ENCODE assay signal across 11 mouse cellular contexts in genomic region chr11:105953402-105953801, GRCm38 (mm10). TPM values are rescaled to one million over a fixed set of nuclear protein-coding genes. Genes with fewer than 3 reads are reported as not detected.
DNase-seq lines count a peak whose midpoint lies in the region; ATAC-seq and TF ChIP-seq lines count a peak whose summit lies in the region.
"Had no signal": no experiment of that assay in that cellular context is flagged by ENCODE, and none has a peak within 500 bp of the region (broad histone marks: within the 10 kb centered on the region; RNA-seq: fewer than 3 reads in every experiment).

No protein-coding gene starts in this region.

- no peak overlapping the region for H3K4me2 ChIP-seq in heart, postnatal 0 days (ENCODE audit: low read depth, low read length)
- H3K4me2 ChIP-seq: liver, embryonic 15.5 days had no signal

- TF ChIP-seq POLR2A in lung, adult 2 months (IDR thresholded peaks at IDR 0.05; ENCODE audit: borderline replicate concordance, extremely low read depth, low read depth, low read length), result no peak

- no peaks in the 10 kb centered on the region for H3K9me3 ChIP-seq in heart, postnatal 0 days (replicated peaks; ENCODE audit: control insufficient read depth, low read length)
- H3K9me3 ChIP-seq: liver, embryonic 15.5 days had no signal

- 32% methylated on average over 6 of the region's 6 CpGs for WGBS in lung, adult 2 months
- 39% methylated on average over 6 of the region's 6 CpGs for WGBS in heart, postnatal 0 days

- H3K27me3 ChIP-seq in heart, postnatal 0 days (ENCODE audit: control insufficient read depth, insufficient read depth, low read length), result 0 out of 2 replicates have a peak, but pooled peaks cover 4% of the 10 kb centered on the region

- ATAC-seq in heart, postnatal 0 days (ENCODE audit: insufficient read depth, low read depth), result peak; percentile 36

- no peak overlapping the region for H3K27ac ChIP-seq in heart, postnatal 0 days (ENCODE audit: low read depth)
- H3K27ac ChIP-seq: liver, embryonic 15.5 days had no signal

- TF ChIP-seq CTCF in lung, adult 2 months (IDR thresholded peaks at IDR 0.05; ENCODE audit: insufficient read depth, low read length), result no peak
- no peak for TF ChIP-seq CTCF in heart, postnatal 0 days (IDR thresholded peaks at IDR 0.05; ENCODE audit: low read depth)

- H3K4me1 ChIP-seq in lung, adult 2 months (ENCODE audit: control insufficient read depth, insufficient read depth, low read length), result peaks cover 13% of the 10 kb centered on the region
- H3K4me1 ChIP-seq in heart, postnatal 0 days (ENCODE audit: control insufficient read depth, insufficient read depth), result no peaks in the 10 kb centered on the region
- H3K4me1 ChIP-seq: liver, embryonic 15.5 days had no signal

- H3K9ac ChIP-seq in heart, postnatal 0 days (replicated peaks; ENCODE audit: low read depth, low read length), result no peak overlapping the region
- H3K9ac ChIP-seq: liver, embryonic 15.5 days had no signal

- peak; percentile 68 to 75 for DNase-seq in lung, adult 18-20 months
- DNase-seq in lung, adult 2 months, result no peak
- peak; percentile 71 for DNase-seq in adrenal gland, postnatal 25 days
- DNase-seq in heart, postnatal 0 days (ENCODE audit: low spot score), result peak; percentile 41
- DNase-seq in skeletal muscle tissue, adult 2 months (ENCODE audit: low read depth, low spot score), result peak; percentile 80
- no peak for DNase-seq in layer of hippocampus, postnatal 25 days (ENCODE audit: extremely low spot score in 1 of 2, low spot score in 1 of 2)
- DNase-seq in frontal cortex, postnatal 14 days (ENCODE audit: low spot score in 2 of 2), result no peak
- DNase-seq in cerebellum, postnatal 4 days (ENCODE audit: low spot score in 2 of 2), result no peak
- DNase-seq: cerebellum, adult 8-10 months; layer of hippocampus, adult 9-11 months had no signal

- no peak for TF ChIP-seq EP300 in heart, postnatal 0 days (IDR thresholded peaks at IDR 0.05; ENCODE audit: low read depth)

- no peak overlapping the region for H3K4me3 ChIP-seq in lung, adult 2 months (replicated peaks; ENCODE audit: extremely low read depth, low read depth, low read length)
- no peak overlapping the region for H3K4me3 ChIP-seq in heart, postnatal 0 days (ENCODE audit: low read depth, low read length)
- H3K4me3 ChIP-seq: liver, embryonic 15.5 days had no signal

- H3K36me3 ChIP-seq in heart, postnatal 0 days (replicated peaks; ENCODE audit: control insufficient read depth, insufficient read depth, low read length), result no peaks in the 10 kb centered on the region
- H3K36me3 ChIP-seq: liver, embryonic 15.5 days had no signal

RNA-seq across cellular contexts. Expression of gene Cyb561, which starts 0.3 kb away (rescaled TPM):
- polyA plus RNA-seq in lung, adult 2 months (2012; rRNA removed), result 102 and 105 TPM in 2 replicates
- 124 and 195 TPM in 2 replicates for total RNA-seq in adrenal gland, postnatal 25 days (2021)
- 9.5 and 11.4 TPM in 2 replicates for total RNA-seq in heart, postnatal 0 days (2014; rRNA removed; ENCODE audit: low replicate concordance)
- polyA plus RNA-seq in heart, postnatal 0 days (2015; fragmentation: Nextera tagmentation; extraction: Ambion mirVana), result 5.9 and 7.1 TPM in 2 replicates
- total RNA-seq in layer of hippocampus, postnatal 25 days (2021), result 10 to 100 TPM; 51.4 to 52.3 TPM

RNA-seq across cellular contexts. Expression of gene Ace, which starts 14.3 kb away (rescaled TPM):
- 704 and 832 TPM in 2 replicates for polyA plus RNA-seq in lung, adult 2 months (2012; rRNA removed)
- total RNA-seq in adrenal gland, postnatal 25 days (2021), result 7.3 and 8.2 TPM in 2 replicates
- total RNA-seq in heart, postnatal 0 days (2014; rRNA removed; ENCODE audit: low replicate concordance), result 6.1 and 17.1 TPM in 2 replicates
- 3.3 and 3.7 TPM in 2 replicates for polyA plus RNA-seq in heart, postnatal 0 days (2015; fragmentation: Nextera tagmentation; extraction: Ambion mirVana)
- total RNA-seq in layer of hippocampus, postnatal 25 days (2021), result 1 to 10 TPM; 6.2 to 7.7 TPM

RNA-seq across cellular contexts. Expression of gene Ace3, which starts 41.1 kb away (rescaled TPM):
- 2.2 and 2.4 TPM in 2 replicates for polyA plus RNA-seq in lung, adult 2 months (2012; rRNA removed)
- not detected in 2 replicates for total RNA-seq in adrenal gland, postnatal 25 days (2021)
- total RNA-seq in heart, postnatal 0 days (2014; rRNA removed; ENCODE audit: low replicate concordance), result not detected in 2 replicates
- not detected in 2 replicates for polyA plus RNA-seq in heart, postnatal 0 days (2015; fragmentation: Nextera tagmentation; extraction: Ambion mirVana)
- total RNA-seq in layer of hippocampus, postnatal 25 days (2021), result not detected
- polyA plus RNA-seq: liver, embryonic 15.5 days had no signal

RNA-seq across cellular contexts. Expression of gene Kcnh6, which starts 54.5 kb away (rescaled TPM):
- polyA plus RNA-seq in lung, adult 2 months (2012; rRNA removed), result 0.44 and 0.45 TPM in 2 replicates
- total RNA-seq in adrenal gland, postnatal 25 days (2021), result 0.21 TPM in 1 of 2 replicates, not detected in the other
- 0.97 TPM in 1 of 2 replicates, not detected in the other for total RNA-seq in heart, postnatal 0 days (2014; rRNA removed; ENCODE audit: low replicate concordance)
- 0.10 and 0.12 TPM in 2 replicates for polyA plus RNA-seq in heart, postnatal 0 days (2015; fragmentation: Nextera tagmentation; extraction: Ambion mirVana)
- total RNA-seq in layer of hippocampus, postnatal 25 days (2021), result 1 to 10 TPM in 1 of 2 experiments, under 1 TPM in 1; 0.96 to 1.1 TPM

Comparison
In these comparisons a context has a peak if more than half of its experiments do, and no peak if none do; other contexts are left out.
1. DNase-seq: peak in lung, adult 18-20 months (2 of 2), adrenal gland, postnatal 25 days (single experiment), heart, postnatal 0 days (single experiment) and skeletal muscle tissue, adult 2 months (single experiment); none in lung, adult 2 months (single experiment), layer of hippocampus, postnatal 25 days (0 of 2), frontal cortex, postnatal 14 days (0 of 2) and cerebellum, postnatal 4 days (0 of 2).